Mouse (Mus musculus) duodenum, adult 2 months (tissue): Measurements from ENCODE around the gene Gpatch2. TPM values are rescaled to one million over a fixed set of nuclear protein-coding genes. Genes with fewer than 3 reads are reported as not detected.

Experiments used
- polyA plus RNA-seq: library from polyadenylated mRNA; depleted of rRNA; stranded (reverse); fragments of >200 nt; gene quantifications from 2 replicates; pipeline ENCODE4 v1.2.3, GENCODE M21; 2012; ENCODE audit warnings: low replicate concordance; rRNA removed

The Gpatch2 gene
- polyA plus RNA-seq = 4.8 and 6.2 TPM in 2 replicates

DNA sequence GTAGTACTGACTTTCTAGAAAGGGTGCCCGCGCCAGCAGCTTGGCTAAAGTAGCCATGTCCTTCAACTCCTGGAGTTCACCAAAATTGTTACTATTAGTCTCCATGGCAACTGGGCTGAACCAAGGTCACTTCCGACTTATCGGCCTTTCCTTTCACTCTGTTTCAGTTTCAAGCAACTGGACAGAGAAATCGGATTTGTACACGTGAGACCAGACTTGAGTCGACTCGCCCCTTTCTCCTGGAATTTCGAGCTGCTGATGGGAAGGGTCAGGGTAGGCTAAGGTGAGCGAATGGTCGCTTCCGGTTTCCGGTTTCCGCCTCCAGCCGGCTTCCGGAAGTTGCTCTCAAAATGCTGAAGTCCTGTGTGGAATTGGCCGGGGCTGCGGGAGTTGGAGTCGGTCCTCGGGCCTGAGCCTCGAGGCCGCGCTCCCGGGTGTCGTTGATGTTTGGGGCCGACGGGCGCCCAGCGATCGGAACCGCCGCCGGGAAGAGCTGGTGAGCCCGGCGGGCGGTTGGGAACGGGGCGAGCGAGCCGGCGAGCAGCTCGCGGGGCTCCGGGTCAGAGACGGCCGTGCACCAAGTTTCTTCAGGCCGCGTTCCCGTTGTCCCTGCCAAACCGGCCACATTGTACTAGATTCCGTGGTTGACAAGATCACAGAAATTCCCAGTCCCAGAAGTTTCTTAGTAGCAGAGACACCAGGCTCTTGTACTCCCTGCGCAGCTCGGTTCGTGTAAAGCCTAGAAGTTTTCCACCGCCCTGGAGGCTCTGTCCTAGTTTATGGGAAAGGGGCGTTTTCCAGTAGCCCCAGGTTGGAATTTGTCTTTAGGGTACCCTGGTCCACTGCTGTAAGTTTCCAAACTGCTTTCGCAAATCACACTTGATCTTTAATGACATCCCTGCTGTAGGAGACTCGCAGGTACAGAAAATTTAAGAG is at the start of gene Gpatch2, which contains the start of gene Spata17:
TSS of gene Gpatch2 (plus strand) at position 328 of the 936 bp plus-strand sequence.
TSS of gene Spata17 (minus strand) at position 285 of the 936 bp plus-strand sequence.

Other genes starting within 250 kb of the Gpatch2 start
- not detected in 2 replicates for gene D1Pas1, start 248.1 kb upstream of the Gpatch2 start, polyA plus RNA-seq
- 0.28 TPM in 1 of 2 replicates, not detected in the other for gene Spata17, start within 50 bp of the Gpatch2 start, polyA plus RNA-seq